Mouse (Mus musculus) limb, embryonic 14.5 days (tissue): ENCODE results near the gene 4930523C07Rik. TPM values are rescaled to one million over a fixed set of nuclear protein-coding genes. Genes with fewer than 3 reads are reported as not detected.

Experiments used
- ATAC-seq: fragments of 200-750 bp; cut with Nextera tagmentation; 2 replicates; pipeline ENCODE4 v1.8.0; 2017; ENCODE audit warnings: low read depth, moderate number of reproducible peaks, moderate TSS enrichment; ENCODE audit not compliant: low FRiP score
- DNase-seq: peaks from one replicate; pipeline ENCODE4 v3.0.0-alpha.2; 2015; ENCODE audit warnings: low spot score
- H3K27ac ChIP-seq: fragments of 300-500 bp; sonication (generic); replicated peaks from 2 replicates; pipeline ENCODE4 v1.5.1; 2014; ENCODE audit warnings: low read depth, mild to moderate bottlenecking, low read length, moderate library complexity, mixed read lengths
- H3K27me3 ChIP-seq: fragments of 300-500 bp; sonication (generic); 2 replicates; pipeline ENCODE4 v1.6.1; 2014; ENCODE audit warnings: low read length, mixed read lengths; ENCODE audit not compliant: control insufficient read depth, insufficient read depth
- H3K36me3 ChIP-seq: fragments of 300-500 bp; sonication (generic); 2 replicates; pipeline ENCODE4 v1.6.1; 2014; ENCODE audit warnings: mild to moderate bottlenecking, low read length, moderate library complexity, mixed read lengths; ENCODE audit not compliant: control insufficient read depth, insufficient read depth
- H3K4me1 ChIP-seq: fragments of 300-500 bp; sonication (generic); 2 replicates; pipeline ENCODE4 v1.6.1; 2014; ENCODE audit warnings: antibody characterized with exemption, low read length, mixed read lengths; ENCODE audit not compliant: control insufficient read depth, insufficient read depth
- H3K4me2 ChIP-seq: fragments of 300-500 bp; sonication (generic); replicated peaks from 2 replicates; pipeline ENCODE4 v1.6.1; 2014; ENCODE audit warnings: low read depth, mild to moderate bottlenecking, low read length, moderate library complexity; ENCODE audit not compliant: severe bottlenecking
- H3K4me3 ChIP-seq: fragments of 300-500 bp; sonication (generic); replicated peaks from 2 replicates; pipeline ENCODE4 v1.5.1; 2014; ENCODE audit warnings: low read length
- H3K9ac ChIP-seq: fragments of 300-500 bp; sonication (generic); 2 replicates; pipeline ENCODE4 v1.6.1; 2014; ENCODE audit warnings: mild to moderate bottlenecking, low read depth, low read length, moderate library complexity; ENCODE audit not compliant: severe bottlenecking
- H3K9me3 ChIP-seq: fragments of 300-500 bp; sonication (generic); 2 replicates; pipeline ENCODE4 v1.6.1; 2016; ENCODE audit warnings: low read length; ENCODE audit not compliant: control insufficient read depth
- POLR2A ChIP-seq: fragments of 200-500 bp; IDR thresholded peaks from 2 replicates; pipeline ENCODE4 v1.8.0; 2012; ENCODE audit warnings: inconsistent platforms, mild to moderate bottlenecking, moderate library complexity, borderline replicate concordance; ENCODE audit not compliant: insufficient read depth, insufficient read length; ENCODE audit errors: extremely low read depth
- WGBS: fragments of 180-500 bp; shearing (Covaris S2); extraction: QIAGEN DNeasy Blood & Tissue Kit; methylation state at CpG from one replicate; pipeline ENCODE4 v1.1.7; 2014; 5-methylcytosine and 5-hydroxymethylcytosine counted together
- polyA plus RNA-seq, 2 experiments: library from polyadenylated mRNA; depleted of rRNA in 1 of 2; stranded (reverse) in 1 of 2; unstranded in 1 of 2; fragments of >200 nt; fragmentation: Nextera tagmentation in 1 of 2; extraction: Ambion mirVana in 1 of 2; gene quantifications; 2 replicates each; pipeline versions ENCODE4 v1.2.1 to v1.2.3; 2012 to 2014

Gene 4930523C07Rik
- polyA plus RNA-seq, 2 experiments: 9.5 to 21.5 TPM

GRCm38 (mm10) chr1:160053510-160054305, 9.5 kb downstream of the 4930523C07Rik start:
- 69% methylated on average over 5 of the region's 5 CpGs for WGBS
- DNase-seq (no peak), ATAC-seq (no peak)
- Histone ChIP-seq H3K4me2 (no peak overlapping the region), H3K4me3 (no peak overlapping the region), H3K9ac (no peak overlapping the region), H3K27me3 (no peaks in the 10 kb centered on the region), H3K4me1 (no peaks in the 10 kb centered on the region), H3K36me3 (no peaks in the 10 kb centered on the region), H3K9me3 (no peaks in the 10 kb centered on the region), H3K27ac (no peak overlapping the region)
- TF ChIP-seq POLR2A: no peak

GRCm38 (mm10) chr1:160054366-160055078, 10.3 kb downstream of the 4930523C07Rik start:
- Histone ChIP-seq H3K9me3 (no peaks in the 10 kb centered on the region), H3K4me2 (no peak overlapping the region), H3K36me3 (no peaks in the 10 kb centered on the region), H3K27ac (no peak overlapping the region), H3K27me3 (no peaks in the 10 kb centered on the region), H3K9ac (no peak overlapping the region), H3K4me1 (no peaks in the 10 kb centered on the region), H3K4me3 (no peak overlapping the region)
- no peak for DNase-seq
- no peak for TF ChIP-seq POLR2A
- WGBS: 77% methylated on average over 5 of the region's 5 CpGs
- no peak for ATAC-seq

GRCm38 (mm10) chr1:160057657-160058056, 13.5 kb downstream of the 4930523C07Rik start:
- 82% methylated on average over 3 of the region's 3 CpGs for WGBS
- Histone ChIP-seq H3K27me3 (no peaks in the 10 kb centered on the region), H3K9ac (no peak overlapping the region), H3K4me1 (peaks cover 4% of the 10 kb centered on the region; the same call in 1 of the 2 replicates), H3K4me2 (no peak overlapping the region), H3K36me3 (no peaks in the 10 kb centered on the region), H3K4me3 (no peak overlapping the region), H3K27ac (no peak overlapping the region), H3K9me3 (no peaks in the 10 kb centered on the region)
- DNase-seq (no peak), ATAC-seq (no peak)
- no peak for TF ChIP-seq POLR2A

GRCm38 (mm10) chr1:160059908-160060307, 15.7 kb downstream of the 4930523C07Rik start:
- no peak for DNase-seq
- H3K9me3 ChIP-seq: no peaks in the 10 kb centered on the region
- peaks cover 4% of the 10 kb centered on the region; the same call in 1 of the 2 replicates for H3K4me1 ChIP-seq
- H3K4me3 ChIP-seq: no peak overlapping the region
- no peaks in the 10 kb centered on the region for H3K36me3 ChIP-seq
- WGBS: 65% methylated on average over 1 of the region's 1 CpGs
- no peak overlapping the region for H3K4me2 ChIP-seq
- H3K9ac ChIP-seq: no peak overlapping the region
- ATAC-seq: no peak
- no peak for TF ChIP-seq POLR2A
- no peaks in the 10 kb centered on the region for H3K27me3 ChIP-seq
- no peak overlapping the region for H3K27ac ChIP-seq

GRCm38 (mm10) chr1:160060542-160060941, 16.4 kb downstream of the 4930523C07Rik start:
- H3K4me1 ChIP-seq: peaks cover 4% of the 10 kb centered on the region; the same call in 1 of the 2 replicates
- no peak for TF ChIP-seq POLR2A
- H3K27ac ChIP-seq: no peak overlapping the region
- H3K4me2 ChIP-seq: no peak overlapping the region
- H3K9me3 ChIP-seq: no peaks in the 10 kb centered on the region
- peak; percentile 28 for DNase-seq
- H3K9ac ChIP-seq: no peak overlapping the region
- H3K36me3 ChIP-seq: no peaks in the 10 kb centered on the region
- WGBS: 60% methylated on average over 6 of the region's 6 CpGs
- peak; percentile 63 for ATAC-seq
- H3K4me3 ChIP-seq: no peak overlapping the region
- no peaks in the 10 kb centered on the region for H3K27me3 ChIP-seq
